Mouse (Mus musculus) erythroblast, embryonic 14.5 days (primary cell): ENCODE results near the gene Vmn1r52.

ENCODE experiments used
- GATA1 ChIP-seq: IDR thresholded peaks from 2 replicates; pipeline ENCODE4 v1.6.1; 2012; ENCODE audit warnings: low read length, inconsistent platforms, mixed read lengths
- TAL1 ChIP-seq: IDR thresholded peaks from 3 replicates; pipeline ENCODE4 v1.6.1; 2012; ENCODE audit warnings: low read length, inconsistent platforms, mixed read lengths

- TF ChIP-seq GATA1, result no peak
- TF ChIP-seq TAL1, result no peak
Observed at GRCm38 (mm10) chr6:90160139-90160538, 14.5 kb upstream of the Vmn1r52 start.
